9 mouse cellular contexts compared by ENCODE assay signal in genomic region chr11:88412423-88413094, GRCm38 (mm10).
A peak's percentile ranks its signal among the peaks of the same experiment; 100 is the strongest.
DNase-seq lines count a peak whose midpoint lies in the region; ATAC-seq and TF ChIP-seq lines count a peak whose summit lies in the region.
"Had no signal": no experiment of that assay in that cellular context is flagged by ENCODE, and none has a peak within 500 bp of the region (broad histone marks: within the 10 kb centered on the region; RNA-seq: fewer than 3 reads in every experiment).

No protein-coding gene starts in this region.

- peak; percentile 54 for TF ChIP-seq RAD21 in MEL (IDR thresholded peaks at IDR 0.05; ENCODE audit: low read depth, low read length)

- WGBS in bone marrow, adult 2 months = 64% methylated on average over 5 of the region's 5 CpGs
- WGBS in forebrain, embryonic 10.5 days = 40% methylated on average over 4 of the region's 5 CpGs
- WGBS in lung, postnatal 0 days = 57% methylated on average over 5 of the region's 5 CpGs

- no peaks in the 10 kb centered on the region for H3K4me1 ChIP-seq in MEL (ENCODE audit: control insufficient read depth in 1 of 2, insufficient read depth in 2 of 2, low read length in 2 of 2)
- H3K4me1 ChIP-seq in bone marrow, adult 2 months (ENCODE audit: control insufficient read depth, insufficient read depth, low read length) = no peaks in the 10 kb centered on the region
- peaks cover 62% of the 10 kb centered on the region for H3K4me1 ChIP-seq in forebrain, embryonic 10.5 days
- no peaks in the 10 kb centered on the region for H3K4me1 ChIP-seq in lung, postnatal 0 days (ENCODE audit: insufficient read depth, low read depth, low read length)

- H3K36me3 ChIP-seq in MEL (ENCODE audit: control insufficient read depth in 1 of 2, insufficient read depth in 2 of 2, low read length in 2 of 2) = peaks cover 0 to 4% of the 10 kb centered on the region in 2 experiments; a peak in 1 of 4 replicates
- H3K36me3 ChIP-seq in forebrain, embryonic 10.5 days (replicated peaks) = peaks cover 65% of the 10 kb centered on the region
- H3K36me3 ChIP-seq in lung, postnatal 0 days (ENCODE audit: insufficient read depth, low read length) = no peaks in the 10 kb centered on the region

- H3K27me3 ChIP-seq in MEL (ENCODE audit: control insufficient read depth in 1 of 2, insufficient read depth in 2 of 2, low read length in 2 of 2) = no peaks in the 10 kb centered on the region
- peaks cover 31% of the 10 kb centered on the region for H3K27me3 ChIP-seq in forebrain, embryonic 10.5 days (ENCODE audit: poor library complexity, severe bottlenecking)
- H3K27me3 ChIP-seq in lung, postnatal 0 days (replicated peaks; ENCODE audit: insufficient read depth, low read length) = no peaks in the 10 kb centered on the region

- no peak for TF ChIP-seq EP300 in MEL (IDR thresholded peaks at IDR 0.05; ENCODE audit: low read depth in 1 of 2, low read length in 2 of 2)
- no peak for TF ChIP-seq EP300 in lung, postnatal 0 days (IDR thresholded peaks at IDR 0.05)

- peak; percentile 36 to 84 (median 73) for TF ChIP-seq CTCF in MEL (IDR thresholded peaks at IDR 0.05 in 2 of 3, conservative IDR thresholded peaks at IDR 0.05 in 1 of 3; ENCODE audit: control insufficient read depth in 1 of 3, insufficient read depth in 1 of 3, low read depth in 2 of 3, low read length in 3 of 3, poor library complexity in 1 of 3, severe bottlenecking in 1 of 3)
- peak; percentile 72 for TF ChIP-seq CTCF in bone marrow, adult 2 months (IDR thresholded peaks at IDR 0.05; ENCODE audit: control insufficient read depth, insufficient read depth, low read length)
- peak; percentile 94 for TF ChIP-seq CTCF in lung, postnatal 0 days (IDR thresholded peaks at IDR 0.05)

- DNase-seq in MEL (ENCODE audit: low read depth, low spot score) = peak; percentile 37
- DNase-seq in forebrain, embryonic 10.5 days (ENCODE audit: extremely low spot score, low spot score) = peak; percentile 74
- peak; percentile 52 to 72 for DNase-seq in heart, postnatal 36 days
- peak; percentile 18 to 60 for DNase-seq in layer of hippocampus, adult 18-20 months (ENCODE audit: low spot score in 2 of 2)
- DNase-seq in lung, postnatal 0 days (ENCODE audit: low spot score) = peak; percentile 85
- peak; percentile 76 for DNase-seq in ovary, postnatal 36 days (ENCODE audit: low spot score)

- H3K9ac ChIP-seq in MEL (ENCODE audit: control insufficient read depth, low read depth, low read length, poor library complexity, severe bottlenecking) = no peak overlapping the region
- H3K9ac ChIP-seq in lung, postnatal 0 days (replicated peaks; ENCODE audit: low read depth) = no peak overlapping the region

- no peak overlapping the region for H3K27ac ChIP-seq in MEL (ENCODE audit: control insufficient read depth, low read depth, low read length)
- H3K27ac ChIP-seq in bone marrow, adult 2 months (ENCODE audit: control insufficient read depth, insufficient read depth, low read depth, low read length, poor library complexity) = no peak overlapping the region
- H3K27ac ChIP-seq in forebrain, embryonic 10.5 days = peak overlapping the region; percentile 54
- no peak overlapping the region for H3K27ac ChIP-seq in lung, postnatal 0 days (ENCODE audit: low read length)

- intact Hi-C loops in heart, postnatal 36 days (cut with DNase I) = loop anchor here (1.0 to 5.0 kb wide), 5 partner anchors 62 to 315 kb away; no protein-coding TSS in a partner anchor

- ATAC-seq in lung, postnatal 0 days = peak; percentile 65
- ATAC-seq in megakaryocyte, adult 5-6 weeks (ENCODE audit: poor library complexity, severe bottlenecking) = no peak

- H3K9me3 ChIP-seq in MEL (replicated peaks; ENCODE audit: insufficient read depth, low read length) = no peaks in the 10 kb centered on the region
- H3K9me3 ChIP-seq in forebrain, embryonic 10.5 days = no peaks in the 10 kb centered on the region
- no peaks in the 10 kb centered on the region for H3K9me3 ChIP-seq in lung, postnatal 0 days (ENCODE audit: low read length)

- H3K4me2 ChIP-seq in lung, postnatal 0 days (replicated peaks; ENCODE audit: low read depth, low read length) = no peak overlapping the region

- no peak overlapping the region for H3K4me3 ChIP-seq in MEL (ENCODE audit: control insufficient read depth in 1 of 2, insufficient read depth in 1 of 2, low read depth in 2 of 2, low read length in 2 of 2)
- H3K4me3 ChIP-seq in bone marrow, adult 2 months (replicated peaks; ENCODE audit: control insufficient read depth, low read depth, low read length) = no peak overlapping the region
- H3K4me3 ChIP-seq in forebrain, embryonic 10.5 days = no peak overlapping the region
- H3K4me3 ChIP-seq in lung, postnatal 0 days (ENCODE audit: low read depth, low read length) = no peak overlapping the region
- H3K4me3 ChIP-seq: myocyte had no signal

- H3K79me2 ChIP-seq in MEL (ENCODE audit: control insufficient read depth, insufficient read depth, low read length, poor library complexity) = no peaks in the 10 kb centered on the region

- TF ChIP-seq POLR2A in MEL (IDR thresholded peaks at IDR 0.05; ENCODE audit: control insufficient read depth in 1 of 2, insufficient read depth in 1 of 2, low read depth in 1 of 2, low read length in 2 of 2, poor library complexity in 1 of 2) = no peak
- TF ChIP-seq POLR2A in bone marrow, adult 2 months (IDR thresholded peaks at IDR 0.05; ENCODE audit: borderline replicate concordance, control insufficient read depth, low read depth, low read length) = no peak

TF ChIP-seq in MEL, 35 proteins besides CTCF, POLR2A, EP300 and RAD21:
- TF ChIP-seq RCOR1 (IDR thresholded peaks at IDR 0.05; ENCODE audit: low read depth, low read length) (no peak), SMC3 (IDR thresholded peaks at IDR 0.05; ENCODE audit: low read depth, low read length) (peak; percentile 78), ZC3H11A (IDR thresholded peaks at IDR 0.05; ENCODE audit: low read depth, low read length) (peak; percentile 29)
TF ChIP-seq in MEL: peak in this region for 2.
